Mouse (Mus musculus) hindbrain, embryonic 12.5 days (tissue): ENCODE measurements around the gene Rell1. TPM values are rescaled to one million over a fixed set of nuclear protein-coding genes. Genes with fewer than 3 reads are reported as not detected.

ENCODE experiments used
- ATAC-seq: fragments of 200-750 bp; cut with Nextera tagmentation; 2 replicates; pipeline ENCODE4 v1.8.0; 2017; ENCODE audit warnings: moderate TSS enrichment; ENCODE audit not compliant: low FRiP score
- H3K27ac ChIP-seq: fragments of 300-500 bp; sonication (generic); 2 replicates; pipeline ENCODE4 v1.5.1; 2016; ENCODE audit warnings: mild to moderate bottlenecking
- H3K27me3 ChIP-seq: fragments of 300-500 bp; sonication (generic); 2 replicates; pipeline ENCODE4 v1.6.1; 2016; ENCODE audit warnings: mild to moderate bottlenecking
- H3K36me3 ChIP-seq: fragments of 300-500 bp; sonication (generic); 2 replicates; pipeline ENCODE4 v1.6.1; 2016; ENCODE audit warnings: mild to moderate bottlenecking
- H3K4me1 ChIP-seq: fragments of 300-500 bp; sonication (generic); 2 replicates; pipeline ENCODE4 v1.6.1; 2016
- H3K4me2 ChIP-seq: fragments of 300-500 bp; sonication (generic); replicated peaks from 2 replicates; pipeline ENCODE4 v1.6.1; 2016; ENCODE audit warnings: mild to moderate bottlenecking
- H3K4me3 ChIP-seq: fragments of 300-500 bp; sonication (generic); 2 replicates; pipeline ENCODE4 v1.5.1; 2016; ENCODE audit warnings: mild to moderate bottlenecking
- H3K9ac ChIP-seq: fragments of 300-500 bp; sonication (generic); 2 replicates; pipeline ENCODE4 v1.6.1; 2016; ENCODE audit warnings: mild to moderate bottlenecking, moderate library complexity
- H3K9me3 ChIP-seq: fragments of 300-500 bp; sonication (generic); replicated peaks from 2 replicates; pipeline ENCODE4 v1.6.1; 2016; ENCODE audit warnings: mild to moderate bottlenecking
- WGBS: fragments of 180-500 bp; shearing (Covaris S2); methylation state at CpG from one replicate; pipeline ENCODE4 v1.1.7; 2016; 5-methylcytosine and 5-hydroxymethylcytosine counted together
- polyA plus RNA-seq: library from polyadenylated mRNA; unstranded; fragments of >200 nt; fragmentation: Nextera tagmentation; extraction: Ambion mirVana; gene quantifications from 2 replicates; pipeline ENCODE4 v1.2.1, GENCODE M21; 2016

The Rell1 gene
- polyA plus RNA-seq, 1 experiment from 2014 or later = 15.5 TPM

- 28% methylated on average over 3 of the region's 3 CpGs for WGBS
- Histone ChIP-seq H3K4me2 (no peak overlapping the region), H3K9me3 (no peaks in the 10 kb centered on the region), H3K4me1 (peaks cover 14% of the 10 kb centered on the region), H3K36me3 (no peaks in the 10 kb centered on the region), H3K27me3 (no peaks in the 10 kb centered on the region), H3K27ac (no peak overlapping the region), H3K9ac (no peak overlapping the region), H3K4me3 (no peak overlapping the region)
- no peak for ATAC-seq
These were observed 19.5 kb downstream of the Rell1 start for GRCm38 (mm10) chr5:63949195-63949594.

GRCm38 (mm10) chr5:63947526-63947925 is 21.2 kb downstream of the Rell1 start:
- Histone ChIP-seq H3K9me3 (no peaks in the 10 kb centered on the region), H3K9ac (no peak overlapping the region), H3K4me2 (no peak overlapping the region), H3K4me1 (peaks cover 14% of the 10 kb centered on the region), H3K4me3 (no peak overlapping the region), H3K36me3 (no peaks in the 10 kb centered on the region), H3K27ac (no peak overlapping the region), H3K27me3 (no peaks in the 10 kb centered on the region)
- WGBS = 58% methylated on average over 8 of the region's 8 CpGs
- ATAC-seq = no peak

GRCm38 (mm10) chr5:63943291-63943690 is 25.4 kb downstream of the Rell1 start:
- Histone ChIP-seq H3K9me3 (no peaks in the 10 kb centered on the region), H3K4me1 (peaks cover 4% of the 10 kb centered on the region; the same call in 1 of the 2 replicates), H3K9ac (no peak overlapping the region), H3K4me3 (no peak overlapping the region), H3K36me3 (no peaks in the 10 kb centered on the region), H3K27me3 (no peaks in the 10 kb centered on the region), H3K27ac (no peak overlapping the region), H3K4me2 (no peak overlapping the region)
- ATAC-seq = no peak
- 91% methylated on average over 9 of the region's 9 CpGs for WGBS

DNA sequence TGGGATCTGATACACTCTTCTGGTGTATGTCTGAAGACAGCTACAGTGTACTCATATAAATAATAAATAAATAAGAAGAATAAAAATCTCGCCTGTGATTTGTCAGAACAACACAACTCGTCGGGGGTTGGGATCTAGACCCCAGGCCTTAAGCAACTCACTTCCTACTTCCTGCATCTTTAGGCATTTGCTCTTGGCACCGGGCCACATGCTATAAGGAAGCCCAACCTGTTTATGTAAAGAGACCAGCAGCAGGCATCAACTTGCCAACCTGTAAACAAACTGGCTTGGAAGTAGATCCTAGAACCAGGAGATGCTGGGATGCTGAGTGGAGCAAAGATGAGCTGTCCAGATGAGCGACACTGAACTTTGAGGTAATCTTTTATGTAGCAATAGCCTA is 26.8 kb downstream of the Rell1 start:
- H3K4me3 ChIP-seq = no peak overlapping the region
- no peaks in the 10 kb centered on the region; the same call in 1 of the 2 replicates for H3K36me3 ChIP-seq
- H3K4me2 ChIP-seq = no peak overlapping the region
- H3K9ac ChIP-seq = no peak overlapping the region
- no peaks in the 10 kb centered on the region for H3K9me3 ChIP-seq
- H3K4me1 ChIP-seq = peaks cover 4% of the 10 kb centered on the region; the same call in 1 of the 2 replicates
- no peak for ATAC-seq
- WGBS = 78% methylated on average over 5 of the region's 5 CpGs
- no peaks in the 10 kb centered on the region for H3K27me3 ChIP-seq
- no peak overlapping the region for H3K27ac ChIP-seq

- Histone ChIP-seq H3K9me3 (no peaks in the 10 kb centered on the region), H3K4me3 (no peak overlapping the region), H3K4me1 (no peaks in the 10 kb centered on the region), H3K9ac (no peak overlapping the region), H3K27ac (no peak overlapping the region), H3K36me3 (no peaks in the 10 kb centered on the region; the same call in 1 of the 2 replicates), H3K27me3 (no peaks in the 10 kb centered on the region), H3K4me2 (no peak overlapping the region)
- 62% methylated on average over 4 of the region's 4 CpGs for WGBS
- no peak for ATAC-seq
These were observed 30.1 kb downstream of the Rell1 start for GRCm38 (mm10) chr5:63938575-63938974.

DNA sequence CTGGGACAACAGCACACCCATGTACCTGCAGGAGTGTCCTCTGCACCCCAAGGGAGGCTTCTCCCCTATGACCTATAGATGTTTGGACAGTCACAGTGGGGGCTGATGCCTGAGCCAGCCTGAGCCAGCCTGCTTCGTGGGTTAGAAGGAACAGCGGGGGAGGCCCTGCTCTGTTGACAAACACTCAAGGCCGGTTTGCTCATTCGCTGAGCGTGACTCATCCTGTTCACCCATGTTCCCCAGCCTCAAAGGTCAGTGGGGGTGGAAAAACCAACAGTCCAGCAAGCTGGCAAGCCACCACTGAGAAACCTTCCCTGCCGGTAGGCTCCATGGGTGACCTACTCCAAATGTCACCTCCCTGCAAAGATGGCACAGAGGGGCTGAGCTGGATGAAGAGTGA is 32.0 kb downstream of the Rell1 start:
- Histone ChIP-seq H3K4me1 (peaks cover 5% of the 10 kb centered on the region), H3K4me2 (no peak overlapping the region), H3K36me3 (no peaks in the 10 kb centered on the region; the same call in 1 of the 2 replicates), H3K27me3 (no peaks in the 10 kb centered on the region), H3K9ac (no peak overlapping the region), H3K9me3 (no peaks in the 10 kb centered on the region), H3K4me3 (no peak overlapping the region), H3K27ac (no peak overlapping the region)
- 56% methylated on average over 6 of the region's 6 CpGs for WGBS
- ATAC-seq = no peak

DNA sequence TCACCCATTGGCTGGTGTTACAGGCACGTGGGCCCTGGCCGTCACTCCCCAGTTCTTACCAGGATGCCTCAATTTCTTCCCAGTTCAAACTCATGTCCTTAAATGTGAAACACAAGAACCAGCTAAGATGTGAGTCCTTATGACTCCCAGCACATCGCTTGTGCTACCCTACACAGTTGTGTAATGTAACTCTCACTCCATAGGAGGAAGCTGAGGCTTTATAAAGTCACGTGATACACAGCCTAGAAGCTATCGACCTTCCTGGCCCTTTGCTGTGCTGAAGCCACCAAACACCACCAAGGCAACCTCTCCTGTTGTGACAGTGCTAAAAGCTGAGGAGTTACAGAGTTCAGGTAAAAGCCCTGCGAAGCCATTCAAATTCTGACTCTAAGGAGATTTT is 33.1 kb downstream of the Rell1 start:
- 91% methylated on average over 6 of the region's 6 CpGs for WGBS
- H3K4me3 ChIP-seq = no peak overlapping the region
- H3K9me3 ChIP-seq = no peaks in the 10 kb centered on the region
- peaks cover 5% of the 10 kb centered on the region for H3K4me1 ChIP-seq
- H3K4me2 ChIP-seq = no peak overlapping the region
- no peaks in the 10 kb centered on the region; the same call in 1 of the 2 replicates for H3K36me3 ChIP-seq
- H3K9ac ChIP-seq = no peak overlapping the region
- no peaks in the 10 kb centered on the region for H3K27me3 ChIP-seq
- no peak for ATAC-seq
- H3K27ac ChIP-seq = no peak overlapping the region

- H3K9ac ChIP-seq = no peak overlapping the region
- no peaks in the 10 kb centered on the region; the same call in 1 of the 2 replicates for H3K36me3 ChIP-seq
- WGBS = 57% methylated on average over 10 of the region's 10 CpGs
- H3K4me3 ChIP-seq = no peak overlapping the region
- H3K27me3 ChIP-seq = no peaks in the 10 kb centered on the region
- peaks cover 5% of the 10 kb centered on the region for H3K4me1 ChIP-seq
- no peak overlapping the region for H3K4me2 ChIP-seq
- no peak overlapping the region for H3K27ac ChIP-seq
- no peaks in the 10 kb centered on the region for H3K9me3 ChIP-seq
- no peak for ATAC-seq
These were observed 35.9 kb downstream of the Rell1 start for GRCm38 (mm10) chr5:63932829-63933228.

DNA sequence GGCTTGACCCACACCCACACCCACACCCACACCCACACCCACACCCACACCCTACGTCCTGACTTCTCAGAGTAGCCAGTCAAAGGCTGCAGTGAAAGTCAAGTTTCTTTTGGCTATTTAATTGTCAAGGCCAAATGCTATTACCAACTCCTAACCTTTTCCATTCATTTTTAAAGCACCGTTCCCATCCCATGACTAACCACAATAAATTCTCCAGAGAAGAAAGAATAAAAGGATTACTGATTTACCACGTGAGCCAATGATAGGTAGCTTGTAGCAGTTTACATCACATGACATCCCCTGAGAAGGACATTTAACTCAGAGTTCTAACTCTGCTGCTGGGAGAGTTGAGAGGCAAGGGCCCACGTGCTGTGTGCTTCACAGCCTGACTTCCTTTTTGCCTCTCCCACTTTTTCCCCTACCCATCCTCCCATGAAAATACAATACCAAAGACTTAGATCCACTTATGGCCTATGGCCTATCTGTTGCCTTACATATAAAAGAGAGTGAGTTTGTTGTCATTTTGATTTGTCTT is 37.8 kb downstream of the Rell1 start:
- Histone ChIP-seq H3K36me3 (0 out of 2 replicates have a peak, but pooled peaks cover 3% of the 10 kb centered on the region), H3K27me3 (no peaks in the 10 kb centered on the region), H3K4me2 (no peak overlapping the region), H3K4me1 (peaks cover 5% of the 10 kb centered on the region), H3K4me3 (no peak overlapping the region), H3K27ac (no peak overlapping the region), H3K9me3 (no peaks in the 10 kb centered on the region), H3K9ac (no peak overlapping the region)
- ATAC-seq = no peak
- WGBS = 80% methylated on average over 4 of the region's 4 CpGs

DNA sequence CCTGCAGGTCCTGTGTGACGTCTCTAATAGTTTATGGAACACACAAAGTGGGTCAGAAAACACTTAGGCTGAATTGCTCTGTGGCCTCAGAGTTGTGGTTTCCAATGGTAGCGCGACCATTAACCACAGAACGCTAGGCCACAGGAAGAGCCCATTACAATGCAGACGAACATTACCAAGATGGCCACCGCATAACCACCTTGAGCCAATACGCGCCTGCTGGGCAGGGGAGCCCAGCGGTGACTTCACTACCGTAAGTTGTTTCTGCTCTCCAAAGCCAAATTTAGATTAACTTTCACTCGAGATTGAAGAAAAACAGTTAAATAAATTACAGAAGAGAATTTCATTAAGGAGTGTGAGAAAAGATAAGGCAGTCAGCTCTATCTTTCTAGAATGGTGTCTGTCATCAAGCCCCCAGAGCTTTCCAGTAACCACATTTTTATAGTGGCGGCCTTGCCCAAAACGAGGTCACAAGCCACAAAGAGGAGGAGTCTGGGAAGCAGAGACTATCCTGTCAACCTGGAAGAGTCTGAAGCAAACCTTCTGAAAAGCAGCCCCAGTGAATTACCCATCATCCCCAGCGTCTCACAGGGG is 43.6 kb downstream of the Rell1 start:
- 91% methylated on average over 14 of the region's 14 CpGs for WGBS
- no peak for ATAC-seq
- Histone ChIP-seq H3K9me3 (no peaks in the 10 kb centered on the region), H3K9ac (no peak overlapping the region), H3K27ac (no peak overlapping the region), H3K36me3 (0 out of 2 replicates have a peak, but pooled peaks cover 3% of the 10 kb centered on the region), H3K4me2 (no peak overlapping the region), H3K4me1 (no peaks in the 10 kb centered on the region), H3K27me3 (no peaks in the 10 kb centered on the region), H3K4me3 (no peak overlapping the region)

DNA sequence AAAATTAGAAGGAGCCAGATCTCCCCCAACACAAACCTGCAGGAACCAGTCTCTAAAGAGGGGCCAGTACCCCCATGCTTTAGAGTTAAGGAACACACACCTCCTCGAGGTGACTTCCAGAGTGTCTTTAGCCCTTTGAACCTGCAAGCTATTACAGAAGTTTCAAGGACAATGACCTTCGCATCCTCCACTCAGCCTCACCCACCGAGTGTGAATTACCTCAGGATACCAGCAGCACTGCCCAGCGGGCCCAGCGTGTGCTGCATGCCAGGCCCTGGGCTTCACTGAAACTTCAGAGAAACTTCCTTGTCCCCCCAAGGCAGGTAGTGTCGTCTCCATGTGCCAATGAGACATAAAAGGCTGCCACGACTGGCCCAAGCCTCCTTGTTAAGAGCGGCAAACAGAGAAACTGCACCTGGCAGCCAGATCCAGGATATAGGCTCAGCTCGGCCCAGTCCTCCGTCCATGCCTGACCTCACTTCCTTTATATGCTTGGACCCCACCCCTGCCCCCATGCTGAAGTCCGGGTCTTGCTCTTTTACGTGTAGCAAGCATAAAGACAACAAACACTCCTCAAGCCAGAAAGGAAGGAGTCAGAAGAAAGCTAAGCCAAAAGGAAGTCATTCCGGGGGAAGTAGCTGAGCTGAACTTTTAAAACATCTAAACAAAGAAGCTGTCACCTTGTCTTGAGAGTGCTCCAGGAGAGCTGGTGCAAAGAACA is 45.2 kb downstream of the Rell1 start:
- ATAC-seq = no peak
- Histone ChIP-seq H3K9ac (no peak overlapping the region), H3K4me3 (no peak overlapping the region), H3K27me3 (no peaks in the 10 kb centered on the region), H3K27ac (no peak overlapping the region), H3K4me2 (no peak overlapping the region), H3K9me3 (no peaks in the 10 kb centered on the region), H3K36me3 (0 out of 2 replicates have a peak, but pooled peaks cover 3% of the 10 kb centered on the region), H3K4me1 (no peaks in the 10 kb centered on the region)
- WGBS = 81% methylated on average over 13 of the region's 13 CpGs

- no peaks in the 10 kb centered on the region for H3K4me1 ChIP-seq
- 79% methylated on average over 4 of the region's 4 CpGs for WGBS
- H3K9me3 ChIP-seq = no peaks in the 10 kb centered on the region
- no peaks in the 10 kb centered on the region for H3K36me3 ChIP-seq
- H3K27ac ChIP-seq = no peak overlapping the region
- no peak for ATAC-seq
- H3K27me3 ChIP-seq = no peaks in the 10 kb centered on the region
- no peak overlapping the region for H3K4me3 ChIP-seq
- no peak overlapping the region for H3K9ac ChIP-seq
- no peak overlapping the region for H3K4me2 ChIP-seq
These were observed 50.5 kb downstream of the Rell1 start for GRCm38 (mm10) chr5:63918201-63918600.
